Mouse (Mus musculus): ENCODE results near the gene Ripply1. TPM values are rescaled to one million over a fixed set of nuclear protein-coding genes. Genes with fewer than 3 reads are reported as not detected.

Gene Ripply1
- polyA plus RNA-seq (2012; rRNA removed) = not detected in 2 replicates

GRCm38 (mm10) chrX:139782278-139783044, at the start of gene Ripply1:
Gene Ripply1 (minus strand): TSS chrX:139782353.
- no peak for DNase-seq (ENCODE audit: low spot score)

GRCm38 (mm10) chrX:139828363-139829092, 46.4 kb upstream of the Ripply1 start:
- no peak for DNase-seq (ENCODE audit: low spot score)

GRCm38 (mm10) chrX:139826926-139827325, 44.8 kb upstream of the Ripply1 start:
- no peak for DNase-seq (ENCODE audit: low spot score)

- no peak for DNase-seq (ENCODE audit: low spot score)
Observed at GRCm38 (mm10) chrX:139825402-139825801, 43.2 kb upstream of the Ripply1 start.

- DNase-seq (ENCODE audit: low spot score) = no peak
Observed at GRCm38 (mm10) chrX:139815201-139815600, 33.0 kb upstream of the Ripply1 start.

GRCm38 (mm10) chrX:139814018-139814635, 32.0 kb upstream of the Ripply1 start:
- DNase-seq (ENCODE audit: low spot score) = no peak

- no peak for DNase-seq (ENCODE audit: low spot score)
Observed at GRCm38 (mm10) chrX:139813299-139814002, 31.3 kb upstream of the Ripply1 start.

GRCm38 (mm10) chrX:139812636-139813298, 30.6 kb upstream of the Ripply1 start:
- no peak for DNase-seq (ENCODE audit: low spot score)

GRCm38 (mm10) chrX:139808501-139808900, 26.3 kb upstream of the Ripply1 start:
- DNase-seq (ENCODE audit: low spot score) = no peak

GRCm38 (mm10) chrX:139808085-139808484, 25.9 kb upstream of the Ripply1 start:
- no peak for DNase-seq (ENCODE audit: low spot score)

GRCm38 (mm10) chrX:139807391-139807790, 25.2 kb upstream of the Ripply1 start:
- DNase-seq (ENCODE audit: low spot score) = no peak

- DNase-seq (ENCODE audit: low spot score) = no peak
Observed at GRCm38 (mm10) chrX:139805918-139806317, 23.8 kb upstream of the Ripply1 start.

- no peak for DNase-seq (ENCODE audit: low spot score)
Observed at GRCm38 (mm10) chrX:139803028-139803427, 20.9 kb upstream of the Ripply1 start.

GRCm38 (mm10) chrX:139800406-139800878, 18.3 kb upstream of the Ripply1 start, which contains the start of gene Cldn2:
Gene Cldn2 (plus strand): TSS chrX:139800828.
- DNase-seq (ENCODE audit: low spot score) = no peak

GRCm38 (mm10) chrX:139799953-139800352, 17.8 kb upstream of the Ripply1 start:
- no peak for DNase-seq (ENCODE audit: low spot score)

- no peak for DNase-seq (ENCODE audit: low spot score)
Observed at GRCm38 (mm10) chrX:139797875-139798274, 15.7 kb upstream of the Ripply1 start.

GRCm38 (mm10) chrX:139796037-139796436, 13.9 kb upstream of the Ripply1 start:
- no peak for DNase-seq (ENCODE audit: low spot score)

GRCm38 (mm10) chrX:139794072-139794845, 12.1 kb upstream of the Ripply1 start:
- no peak for DNase-seq (ENCODE audit: low spot score)

- no peak for DNase-seq (ENCODE audit: low spot score)
Observed at GRCm38 (mm10) chrX:139785764-139786163, 3.6 kb upstream of the Ripply1 start.

GRCm38 (mm10) chrX:139783045-139783422, 881 bp upstream of the Ripply1 start:
- no peak for DNase-seq (ENCODE audit: low spot score)
